In genomic region chr8:115855934-115856629, GRCm38 (mm10) we compare ENCODE assay signal across 16 mouse cellular contexts.
DNase-seq lines count a peak whose midpoint lies in the region; ATAC-seq and TF ChIP-seq lines count a peak whose summit lies in the region.
"Had no signal": no experiment of that assay in that cellular context is flagged by ENCODE, and none has a peak within 500 bp of the region (broad histone marks: within the 10 kb centered on the region; RNA-seq: fewer than 3 reads in every experiment).

No protein-coding gene starts in this region.

- intact Hi-C loops in heart, adult 2 months (cut with DNase I), result no loop called here
- intact Hi-C loops in gastrocnemius, postnatal 14 days (cut with DNase I; ENCODE audit: low total_unique reads), result no loop called here

- H3K79me2 ChIP-seq in heart, adult 2 months (replicated peaks; ENCODE audit: control insufficient read depth, insufficient read depth, low read length), result no peaks in the 10 kb centered on the region

- ATAC-seq in kidney, embryonic 16.5 days (ENCODE audit: low FRiP score, low TSS enrichment), result peak; percentile 80; the same call in 1 of the 2 replicates
- no peak for ATAC-seq in neural tube, embryonic 15.5 days (ENCODE audit: low FRiP score)

- no peaks in the 10 kb centered on the region for H3K9me3 ChIP-seq in kidney, embryonic 16.5 days (ENCODE audit: low read length)
- no peaks in the 10 kb centered on the region for H3K9me3 ChIP-seq in neural tube, embryonic 15.5 days (replicated peaks)
- H3K9me3 ChIP-seq: heart, embryonic 15.5 days; hindbrain, embryonic 13.5 days had no signal

- TF ChIP-seq EP300 in heart, adult 2 months (IDR thresholded peaks at IDR 0.05; ENCODE audit: insufficient read depth, low read depth, low read length), result no peak

- no peak overlapping the region for H3K9ac ChIP-seq in heart, adult 2 months (ENCODE audit: low read depth, low read length)
- no peak overlapping the region for H3K9ac ChIP-seq in kidney, embryonic 16.5 days (replicated peaks; ENCODE audit: low read length)
- no peak overlapping the region for H3K9ac ChIP-seq in neural tube, embryonic 15.5 days (replicated peaks)
- H3K9ac ChIP-seq: heart, embryonic 15.5 days; hindbrain, embryonic 13.5 days; liver, embryonic 14.5 days had no signal

- no peak overlapping the region for H3K27ac ChIP-seq in heart, adult 2 months
- H3K27ac ChIP-seq in kidney, embryonic 16.5 days (ENCODE audit: low read length), result no peak overlapping the region
- H3K27ac ChIP-seq in neural tube, embryonic 15.5 days (replicated peaks), result no peak overlapping the region
- H3K27ac ChIP-seq: heart, embryonic 15.5 days; hindbrain, embryonic 13.5 days; liver, embryonic 14.5 days had no signal

- no peak for TF ChIP-seq CTCF in heart, adult 2 months (IDR thresholded peaks at IDR 0.05)

- H3K27me3 ChIP-seq in heart, adult 2 months (ENCODE audit: control insufficient read depth, insufficient read depth, low read length), result no peaks in the 10 kb centered on the region
- no peaks in the 10 kb centered on the region for H3K27me3 ChIP-seq in kidney, embryonic 16.5 days (ENCODE audit: insufficient read depth, low read length)
- no peaks in the 10 kb centered on the region for H3K27me3 ChIP-seq in neural tube, embryonic 15.5 days (replicated peaks)
- H3K27me3 ChIP-seq: heart, embryonic 15.5 days; hindbrain, embryonic 13.5 days had no signal

- no peak for TF ChIP-seq POLR2A in heart, adult 2 months (IDR thresholded peaks at IDR 0.05; ENCODE audit: insufficient read depth, low read depth, low read length)

- H3K4me3 ChIP-seq in heart, adult 2 months, result no peak overlapping the region
- no peak overlapping the region for H3K4me3 ChIP-seq in kidney, embryonic 16.5 days (ENCODE audit: low read length)
- H3K4me3 ChIP-seq in neural tube, embryonic 15.5 days (replicated peaks), result no peak overlapping the region
- H3K4me3 ChIP-seq: heart, embryonic 15.5 days; hindbrain, embryonic 13.5 days had no signal

- H3K4me1 ChIP-seq in heart, adult 2 months (ENCODE audit: control insufficient read depth, insufficient read depth, low read length), result no peaks in the 10 kb centered on the region
- H3K4me1 ChIP-seq in kidney, embryonic 16.5 days (ENCODE audit: insufficient read depth, low read length), result peaks cover 7% of the 10 kb centered on the region; the same call in 1 of the 2 replicates
- H3K4me1 ChIP-seq in neural tube, embryonic 15.5 days, result no peaks in the 10 kb centered on the region
- H3K4me1 ChIP-seq: heart, embryonic 15.5 days; hindbrain, embryonic 13.5 days had no signal

- H3K36me3 ChIP-seq in heart, adult 2 months (ENCODE audit: control insufficient read depth, insufficient read depth, low read length), result no peaks in the 10 kb centered on the region
- no peaks in the 10 kb centered on the region for H3K36me3 ChIP-seq in kidney, embryonic 16.5 days (ENCODE audit: insufficient read depth, low read length)
- no peaks in the 10 kb centered on the region for H3K36me3 ChIP-seq in neural tube, embryonic 15.5 days
- H3K36me3 ChIP-seq: G1E; heart, embryonic 15.5 days; hindbrain, embryonic 13.5 days had no signal

- DNase-seq in heart, adult 11 months, result peak; percentile 73
- no peak for DNase-seq in heart, adult 2 months
- DNase-seq in gastrocnemius, postnatal 14 days, result peak; percentile 14
- peak; percentile 65 for DNase-seq in skeletal muscle tissue, adult 2 months (ENCODE audit: low read depth, low spot score)
- DNase-seq in cerebellum, adult 9-11 months, result no peak
- no peak for DNase-seq in left cerebral cortex, adult 18-20 months (ENCODE audit: low spot score in 2 of 2)
- DNase-seq: cerebellum, adult 8-10 months; lung, postnatal 10 days; right cerebral cortex, postnatal 25 days; thymus, adult 18-20 months had no signal

- H3K4me2 ChIP-seq in kidney, embryonic 16.5 days (replicated peaks; ENCODE audit: low read depth, low read length), result no peak overlapping the region
- H3K4me2 ChIP-seq in neural tube, embryonic 15.5 days, result no peak overlapping the region
- H3K4me2 ChIP-seq: heart, embryonic 15.5 days; hindbrain, embryonic 13.5 days had no signal

- WGBS in heart, adult 2 months, result 85% methylated on average over 8 of the region's 8 CpGs
- WGBS in kidney, embryonic 16.5 days, result 38% methylated on average over 8 of the region's 8 CpGs
- WGBS in neural tube, embryonic 15.5 days, result 85% methylated on average over 8 of the region's 8 CpGs

Comparison
In these comparisons a context has a peak if more than half of its experiments do, and no peak if none do; other contexts are left out.
1. DNase-seq: peak in heart, adult 11 months (single experiment), gastrocnemius, postnatal 14 days (single experiment) and skeletal muscle tissue, adult 2 months (single experiment); none in heart, adult 2 months (0 of 2), cerebellum, adult 9-11 months (single experiment) and left cerebral cortex, adult 18-20 months (0 of 2).